Mouse (Mus musculus) liver, postnatal 0 days (tissue): Measurements from ENCODE around the gene Tlk2. TPM values are rescaled to one million over a fixed set of nuclear protein-coding genes. Genes with fewer than 3 reads are reported as not detected.

Experiments used
- ATAC-seq: fragments of 200-750 bp; cut with Nextera tagmentation; 2 replicates; pipeline ENCODE4 v1.8.0; 2017; ENCODE audit warnings: mild to moderate bottlenecking, moderate library complexity
- DNase-seq: peaks from one replicate; pipeline ENCODE4 v3.0.0-alpha.2; 2016
- H3K27ac ChIP-seq: fragments of 300-500 bp; sonication (generic); 2 replicates; pipeline ENCODE4 v1.5.1; 2014; ENCODE audit warnings: antibody characterized with exemption, moderate library complexity, mild to moderate bottlenecking, low read depth
- H3K27me3 ChIP-seq: fragments of 300-500 bp; sonication (generic); 2 replicates; pipeline ENCODE4 v1.6.1; 2014; ENCODE audit warnings: low read length, control low read depth, mixed read lengths; ENCODE audit not compliant: insufficient read depth
- H3K36me3 ChIP-seq: fragments of 300-500 bp; sonication (generic); replicated peaks from 2 replicates; pipeline ENCODE4 v1.6.1; 2014; ENCODE audit warnings: mild to moderate bottlenecking, control low read depth, low read length, moderate library complexity, mixed read lengths; ENCODE audit not compliant: insufficient read depth
- H3K4me1 ChIP-seq: fragments of 300-500 bp; sonication (generic); 2 replicates; pipeline ENCODE4 v1.6.1; 2014; ENCODE audit warnings: antibody characterized with exemption, mild to moderate bottlenecking, control low read depth; ENCODE audit not compliant: insufficient read depth
- H3K4me2 ChIP-seq: fragments of 300-500 bp; sonication (generic); 2 replicates; pipeline ENCODE4 v1.6.1; 2014; ENCODE audit warnings: low read depth, mild to moderate bottlenecking, low read length, moderate library complexity, mixed read lengths
- H3K4me3 ChIP-seq: fragments of 300-500 bp; sonication (generic); 2 replicates; pipeline ENCODE4 v1.5.1; 2014; ENCODE audit warnings: low read depth, low read length
- H3K9ac ChIP-seq: fragments of 300-500 bp; sonication (generic); replicated peaks from 2 replicates; pipeline ENCODE4 v1.6.1; 2014; ENCODE audit warnings: mild to moderate bottlenecking, moderate library complexity
- H3K9me3 ChIP-seq: fragments of 300-500 bp; sonication (generic); 2 replicates; pipeline ENCODE4 v1.6.1; 2016; ENCODE audit warnings: mild to moderate bottlenecking, control low read depth, low read length, mixed read lengths
- CTCF ChIP-seq: sonication (generic); IDR thresholded peaks from 2 replicates; pipeline ENCODE4 v1.5.1; 2016; ENCODE audit warnings: antibody characterized with exemption, low read depth
- EP300 ChIP-seq: IDR thresholded peaks from 2 replicates; pipeline ENCODE4 v1.6.1; 2016; ENCODE audit warnings: antibody characterized with exemption, low read depth, mild to moderate bottlenecking
- WGBS: fragments of 180-500 bp; shearing (Covaris S2); extraction: QIAGEN DNeasy Blood & Tissue Kit; methylation state at CpG from one replicate; pipeline ENCODE4 v1.1.7; 2014; ENCODE audit not compliant: insufficient replicate concordance; 5-methylcytosine and 5-hydroxymethylcytosine counted together
- polyA plus RNA-seq: library from polyadenylated mRNA; unstranded; fragments of >200 nt; fragmentation: Nextera tagmentation; extraction: Ambion mirVana; gene quantifications from 2 replicates; pipeline ENCODE4 v1.2.1, GENCODE M21; 2015

Tlk2 gene
- polyA plus RNA-seq, 1 experiment from 2014 or later, result 6.4 TPM

DNA sequence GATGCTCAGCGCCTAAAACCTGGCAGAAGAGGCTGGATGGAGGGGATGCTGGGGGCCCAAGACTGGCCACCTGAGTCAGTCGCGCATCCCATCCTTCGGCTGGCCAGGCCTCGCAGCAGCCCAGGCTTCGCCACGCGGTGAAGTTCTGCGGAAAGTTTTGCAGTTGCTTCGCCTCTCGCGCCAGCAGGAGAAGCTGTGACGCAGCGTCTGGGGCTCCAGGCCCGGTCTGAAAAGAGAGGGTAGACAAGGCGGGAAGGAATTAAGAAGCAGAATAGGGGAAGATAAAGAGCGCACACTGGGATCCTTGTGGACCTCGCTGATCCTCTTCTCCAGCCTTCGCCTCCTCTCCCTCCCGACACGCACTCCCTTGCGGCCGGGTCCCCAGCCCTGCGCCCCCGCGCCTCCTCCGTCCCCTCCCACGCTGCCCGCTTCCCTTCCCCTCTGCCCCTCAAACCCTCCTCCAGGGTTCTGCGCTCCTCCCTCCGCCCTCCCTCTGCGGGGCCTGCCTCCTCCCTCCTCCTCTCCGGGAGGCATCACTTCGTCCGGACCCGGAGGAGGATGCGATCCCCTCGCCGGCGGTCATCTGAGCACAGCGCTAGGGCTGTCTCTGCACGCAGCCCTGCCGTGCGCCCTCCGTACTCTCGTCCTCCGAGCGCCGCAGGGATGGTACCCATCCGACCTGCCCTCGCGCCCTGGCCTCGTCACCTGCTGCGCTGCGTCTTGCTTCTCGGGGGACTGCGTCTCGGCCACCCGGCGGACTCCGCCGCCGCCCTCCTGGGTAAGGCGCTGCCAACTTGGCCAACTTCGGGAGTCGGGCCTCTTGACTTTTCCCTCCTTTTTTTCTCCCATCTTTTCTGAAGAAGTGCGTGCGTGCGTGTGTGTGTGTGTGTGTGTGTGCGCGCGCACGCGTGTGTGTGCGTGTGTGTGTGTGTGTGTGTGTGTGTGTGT, 113.8 kb downstream of the Tlk2 start, which contains the start of gene Mrc2:
Mrc2 (plus strand) TSS at position 520 of the 948 bp plus-strand sequence.
- Histone ChIP-seq H3K4me3 (peak within 1 kb of the TSS; percentile 31), H3K9ac (0 out of 2 replicates have a peak within 1 kb of the TSS, but pooled peaks have one; percentile 18), H3K4me2 (peak within 1 kb of the TSS; percentile 55), H3K4me1 (peaks cover 9% of the 10 kb centered on the region; the same call in 1 of the 2 replicates), H3K9me3 (no peaks in the 10 kb centered on the region), H3K36me3 (no peaks in the 10 kb centered on the region), H3K27ac (0 out of 2 replicates have a peak within 1 kb of the TSS, but pooled peaks have one; percentile 3), H3K27me3 (peaks cover 43% of the 10 kb centered on the region)
- DNase-seq (peak; percentile 30), ATAC-seq (peak; percentile 15; the same call in 1 of the 2 replicates)
- WGBS, result 2% methylated on average over 60 of the region's 75 CpGs
- no peak for TF ChIP-seq CTCF
- no peak for TF ChIP-seq EP300

GRCm38 (mm10) chr11:105293101-105293581, 114.5 kb downstream of the Tlk2 start:
- Histone ChIP-seq H3K9ac (no peak overlapping the region), H3K27ac (no peak overlapping the region), H3K4me1 (peaks cover 9% of the 10 kb centered on the region; the same call in 1 of the 2 replicates), H3K27me3 (peaks cover 43% of the 10 kb centered on the region), H3K4me2 (peak overlapping the region; percentile 55), H3K36me3 (no peaks in the 10 kb centered on the region), H3K9me3 (no peaks in the 10 kb centered on the region), H3K4me3 (peak overlapping the region; percentile 31; the same call in 1 of the 2 replicates)
- DNase-seq (peak; percentile 21), ATAC-seq (0 out of 2 replicates have a peak, but pooled peaks have one; percentile 13)
- TF ChIP-seq CTCF, result no peak
- TF ChIP-seq EP300, result no peak
- 1% methylated on average over 25 of the region's 26 CpGs for WGBS

- TF ChIP-seq EP300, result no peak
- ATAC-seq, result no peak
- WGBS, result 15% methylated on average over 9 of the region's 9 CpGs
- H3K4me2 ChIP-seq, result 0 out of 2 replicates have a peak overlapping the region, but pooled peaks have one; percentile 26
- H3K27ac ChIP-seq, result no peak overlapping the region
- no peak overlapping the region for H3K9ac ChIP-seq
- no peaks in the 10 kb centered on the region for H3K36me3 ChIP-seq
- peaks cover 43% of the 10 kb centered on the region for H3K27me3 ChIP-seq
- no peak for DNase-seq
- no peaks in the 10 kb centered on the region for H3K9me3 ChIP-seq
- peaks cover 9% of the 10 kb centered on the region; the same call in 1 of the 2 replicates for H3K4me1 ChIP-seq
- no peak overlapping the region for H3K4me3 ChIP-seq
Observed at GRCm38 (mm10) chr11:105293901-105294494, 115.4 kb downstream of the Tlk2 start.

GRCm38 (mm10) chr11:105296084-105296483, 117.5 kb downstream of the Tlk2 start:
- 82% methylated on average over 10 of the region's 10 CpGs for WGBS
- peaks cover 35% of the 10 kb centered on the region for H3K27me3 ChIP-seq
- H3K9me3 ChIP-seq, result no peaks in the 10 kb centered on the region
- ATAC-seq (no peak), DNase-seq (no peak)
- H3K27ac ChIP-seq, result no peak overlapping the region
- no peak overlapping the region for H3K4me3 ChIP-seq
- no peak overlapping the region for H3K9ac ChIP-seq
- H3K36me3 ChIP-seq, result no peaks in the 10 kb centered on the region
- H3K4me1 ChIP-seq, result peaks cover 9% of the 10 kb centered on the region; the same call in 1 of the 2 replicates
- TF ChIP-seq EP300 (no peak), CTCF (no peak)
- no peak overlapping the region for H3K4me2 ChIP-seq

- Histone ChIP-seq H3K4me2 (no peak overlapping the region), H3K9me3 (no peaks in the 10 kb centered on the region), H3K27ac (no peak overlapping the region), H3K27me3 (no peaks in the 10 kb centered on the region), H3K4me3 (no peak overlapping the region), H3K9ac (no peak overlapping the region), H3K4me1 (no peaks in the 10 kb centered on the region; the same call in none of the 2 replicates), H3K36me3 (no peaks in the 10 kb centered on the region)
- WGBS, result 79% methylated on average over 7 of the region's 7 CpGs
- no peak for DNase-seq
- no peak for TF ChIP-seq EP300
- TF ChIP-seq CTCF, result no peak
- no peak for ATAC-seq
Observed at GRCm38 (mm10) chr11:105310197-105310596, 131.6 kb downstream of the Tlk2 start.
